Mouse (Mus musculus): ENCODE data around the gene Cct4.
A peak's percentile ranks its signal among the peaks of the same experiment; 100 is the strongest.

The Cct4 gene

GRCm38 (mm10) chr11:22990393-22991126 is at the start of gene Cct4:
Gene Cct4 (plus strand): TSS chr11:22990519.
- peak; percentile 92 for DNase-seq

GRCm38 (mm10) chr11:22949101-22949500 is 41.2 kb upstream of the Cct4 start:
- DNase-seq, result no peak

GRCm38 (mm10) chr11:22950131-22950530 is 40.2 kb upstream of the Cct4 start:
- DNase-seq, result no peak

GRCm38 (mm10) chr11:22952668-22953067 is 37.7 kb upstream of the Cct4 start:
- no peak for DNase-seq

- no peak for DNase-seq
Measured at GRCm38 (mm10) chr11:22956346-22956745, 34.0 kb upstream of the Cct4 start.

GRCm38 (mm10) chr11:22956830-22957229 is 33.5 kb upstream of the Cct4 start:
- DNase-seq, result peak; percentile 82 to 85

GRCm38 (mm10) chr11:22957791-22958374 is 32.4 kb upstream of the Cct4 start:
- no peak for DNase-seq

- DNase-seq, result no peak
Measured at GRCm38 (mm10) chr11:22962101-22962500, 28.2 kb upstream of the Cct4 start.

- DNase-seq, result no peak
Measured at GRCm38 (mm10) chr11:22964401-22964800, 25.9 kb upstream of the Cct4 start.

- DNase-seq, result no peak
Measured at GRCm38 (mm10) chr11:22965503-22965902, 24.8 kb upstream of the Cct4 start.

GRCm38 (mm10) chr11:22969486-22969885 is 20.8 kb upstream of the Cct4 start:
- peak in 1 of 2 experiments; percentile 29 for DNase-seq

GRCm38 (mm10) chr11:22970546-22970945 is 19.8 kb upstream of the Cct4 start:
- DNase-seq, result no peak

GRCm38 (mm10) chr11:22971835-22972709 is 18.2 kb upstream of the Cct4 start, which contains the start of gene Zrsr1:
Gene Zrsr1 (plus strand): TSS chr11:22972005.
- peak; percentile 80 to 83 for DNase-seq

GRCm38 (mm10) chr11:22972746-22973526 is 17.4 kb upstream of the Cct4 start:
- peak; percentile 80 to 84 for DNase-seq

- DNase-seq, result no peak
Measured at GRCm38 (mm10) chr11:22973599-22973998, 16.7 kb upstream of the Cct4 start.

GRCm38 (mm10) chr11:22978215-22978614 is 12.1 kb upstream of the Cct4 start:
- DNase-seq, result no peak

- DNase-seq, result no peak
Measured at GRCm38 (mm10) chr11:22978711-22979110, 11.6 kb upstream of the Cct4 start.

GRCm38 (mm10) chr11:22979221-22979620 is 11.1 kb upstream of the Cct4 start:
- DNase-seq, result no peak

- DNase-seq, result no peak
Measured at GRCm38 (mm10) chr11:22981041-22981440, 9.3 kb upstream of the Cct4 start.

GRCm38 (mm10) chr11:22981543-22981950 is 8.8 kb upstream of the Cct4 start:
- DNase-seq, result peak in 1 of 2 experiments; percentile 41

- DNase-seq, result peak; percentile 93 to 96
Measured at GRCm38 (mm10) chr11:22981984-22982757, 8.1 kb upstream of the Cct4 start, which contains the start of the genes Gm28048 and Commd1. Gene Gm28048 (minus strand): TSS chr11:22982090. Gene Commd1 (minus strand): TSS chr11:22982382.

- DNase-seq, result no peak
Measured at GRCm38 (mm10) chr11:22982846-22983245, 7.5 kb upstream of the Cct4 start.
